Mouse (Mus musculus): ENCODE measurements around the gene Ptprm. TPM values are rescaled to one million over a fixed set of nuclear protein-coding genes. Genes with fewer than 3 reads are reported as not detected.

Gene Ptprm
- polyA plus RNA-seq, 2 experiments, result 0.66 to 0.79 TPM

DNA sequence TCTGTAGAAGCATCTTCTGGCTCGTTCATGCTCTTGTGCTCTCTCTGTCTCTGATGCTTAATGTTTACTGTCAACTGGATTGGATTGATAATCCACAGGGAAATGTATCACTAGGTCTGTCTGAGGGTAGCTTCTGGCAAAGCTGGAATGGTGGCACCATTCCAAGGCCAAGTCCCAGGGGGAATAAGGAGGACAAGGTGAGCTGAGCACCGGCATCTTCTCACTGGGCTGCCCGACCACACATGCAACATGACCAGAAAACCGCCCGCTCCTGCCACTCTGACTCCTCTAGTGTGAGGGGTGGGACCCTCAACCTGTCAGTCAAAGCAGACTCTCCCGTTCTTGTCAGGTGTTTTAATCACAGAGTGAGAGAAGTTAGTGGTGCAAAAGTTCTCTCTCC lies 445.3 kb downstream of the Ptprm start:
- Histone ChIP-seq H3K27ac (no peak overlapping the region), H3K4me2 (ENCODE audit: low read depth) (no peak overlapping the region), H3K9ac (replicated peaks) (no peak overlapping the region), H3K4me1 (replicated peaks; ENCODE audit: control insufficient read depth in 2 of 2, insufficient read depth in 2 of 2, low read length in 1 of 2) (no peaks in the 10 kb centered on the region), H3K36me3 (replicated peaks; ENCODE audit: control insufficient read depth, insufficient read depth, low read depth) (no peaks in the 10 kb centered on the region), H3K27me3 (ENCODE audit: control insufficient read depth, insufficient read depth, low read length) (no peaks in the 10 kb centered on the region), H3K9me3 (ENCODE audit: control insufficient read depth, low read length) (no peaks in the 10 kb centered on the region), H3K4me3 (ENCODE audit: insufficient read depth in 1 of 2, low read depth in 2 of 2, low read length in 2 of 2) (no peak overlapping the region)
- ATAC-seq (ENCODE audit: insufficient read depth) (no peak), DNase-seq (ENCODE audit: low read depth in 3 of 3, low spot score in 3 of 3) (no peak)
- 68% methylated on average over 6 of the region's 6 CpGs for WGBS (ENCODE audit: insufficient replicate concordance)
- TF ChIP-seq CTCF (IDR thresholded peaks at IDR 0.05; ENCODE audit: low read depth), result no peak
- no peak for TF ChIP-seq EP300 (IDR thresholded peaks at IDR 0.05; ENCODE audit: low read depth)

DNA sequence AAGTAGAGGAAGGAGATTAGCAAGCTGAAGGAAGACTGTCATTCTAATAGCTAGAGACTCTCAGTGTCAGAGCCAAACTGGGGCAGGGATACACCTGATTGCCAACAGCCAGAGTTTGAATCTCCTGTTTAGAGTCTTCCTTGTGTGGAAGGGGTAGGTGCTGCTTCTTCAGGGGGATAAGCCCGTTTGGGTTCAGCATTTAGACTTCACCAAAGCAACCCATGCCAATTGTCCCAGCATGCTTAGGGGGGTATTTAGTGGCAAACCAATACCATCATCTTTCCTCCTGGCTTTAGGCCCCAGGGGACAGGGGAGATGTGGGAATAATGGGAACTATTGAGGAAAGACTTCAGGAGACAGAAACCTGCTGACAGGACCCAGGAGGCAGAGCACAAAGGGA lies 460.1 kb downstream of the Ptprm start:
- DNase-seq (ENCODE audit: low read depth in 3 of 3, low spot score in 3 of 3) (no peak), ATAC-seq (ENCODE audit: insufficient read depth) (no peak)
- H3K27me3 ChIP-seq (ENCODE audit: control insufficient read depth, insufficient read depth, low read length), result no peaks in the 10 kb centered on the region
- no peak overlapping the region for H3K4me3 ChIP-seq (ENCODE audit: insufficient read depth in 1 of 2, low read depth in 2 of 2, low read length in 2 of 2)
- H3K27ac ChIP-seq, result no peak overlapping the region
- no peaks in the 10 kb centered on the region for H3K9me3 ChIP-seq (ENCODE audit: control insufficient read depth, low read length)
- no peak overlapping the region for H3K4me2 ChIP-seq (ENCODE audit: low read depth)
- no peak for TF ChIP-seq CTCF (IDR thresholded peaks at IDR 0.05; ENCODE audit: low read depth)
- TF ChIP-seq EP300 (IDR thresholded peaks at IDR 0.05; ENCODE audit: low read depth), result no peak
- no peaks in the 10 kb centered on the region for H3K36me3 ChIP-seq (replicated peaks; ENCODE audit: control insufficient read depth, insufficient read depth, low read depth)
- no peak overlapping the region for H3K9ac ChIP-seq (replicated peaks)
- no peaks in the 10 kb centered on the region for H3K4me1 ChIP-seq (replicated peaks; ENCODE audit: control insufficient read depth in 2 of 2, insufficient read depth in 2 of 2, low read length in 1 of 2)
- 44% methylated on average over 1 of the region's 1 CpGs for WGBS (ENCODE audit: insufficient replicate concordance)

DNA sequence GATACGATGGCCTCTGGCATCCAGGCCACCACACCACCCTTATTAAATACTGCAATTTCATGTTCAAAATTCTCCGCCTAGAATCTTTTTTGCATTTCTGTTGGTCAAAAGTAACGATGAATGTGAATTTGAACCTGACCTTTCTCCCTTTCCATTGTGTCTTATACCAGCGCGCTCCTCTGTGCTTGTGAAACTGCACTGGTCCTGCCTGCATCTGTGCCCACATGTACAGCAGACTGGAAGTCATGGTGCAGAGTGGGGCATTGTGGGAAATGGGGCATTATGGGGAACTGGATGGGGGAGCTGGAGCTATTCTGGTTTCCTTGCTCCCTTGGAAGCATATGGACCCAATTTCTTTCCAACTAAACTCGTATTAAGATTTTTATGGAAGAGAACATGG lies 462.3 kb downstream of the Ptprm start:
- Histone ChIP-seq H3K9me3 (ENCODE audit: control insufficient read depth, low read length) (no peaks in the 10 kb centered on the region), H3K27me3 (ENCODE audit: control insufficient read depth, insufficient read depth, low read length) (no peaks in the 10 kb centered on the region), H3K36me3 (replicated peaks; ENCODE audit: control insufficient read depth, insufficient read depth, low read depth) (no peaks in the 10 kb centered on the region), H3K4me3 (ENCODE audit: insufficient read depth in 1 of 2, low read depth in 2 of 2, low read length in 2 of 2) (no peak overlapping the region), H3K4me2 (ENCODE audit: low read depth) (no peak overlapping the region), H3K27ac (no peak overlapping the region), H3K4me1 (replicated peaks; ENCODE audit: control insufficient read depth in 2 of 2, insufficient read depth in 2 of 2, low read length in 1 of 2) (no peaks in the 10 kb centered on the region), H3K9ac (replicated peaks) (no peak overlapping the region)
- WGBS (ENCODE audit: insufficient replicate concordance), result 71% methylated on average over 6 of the region's 6 CpGs
- DNase-seq (ENCODE audit: low read depth in 3 of 3, low spot score in 3 of 3) (no peak), ATAC-seq (ENCODE audit: insufficient read depth) (no peak)
- TF ChIP-seq EP300 (IDR thresholded peaks at IDR 0.05; ENCODE audit: low read depth) (no peak), CTCF (IDR thresholded peaks at IDR 0.05; ENCODE audit: low read depth) (no peak)

DNA sequence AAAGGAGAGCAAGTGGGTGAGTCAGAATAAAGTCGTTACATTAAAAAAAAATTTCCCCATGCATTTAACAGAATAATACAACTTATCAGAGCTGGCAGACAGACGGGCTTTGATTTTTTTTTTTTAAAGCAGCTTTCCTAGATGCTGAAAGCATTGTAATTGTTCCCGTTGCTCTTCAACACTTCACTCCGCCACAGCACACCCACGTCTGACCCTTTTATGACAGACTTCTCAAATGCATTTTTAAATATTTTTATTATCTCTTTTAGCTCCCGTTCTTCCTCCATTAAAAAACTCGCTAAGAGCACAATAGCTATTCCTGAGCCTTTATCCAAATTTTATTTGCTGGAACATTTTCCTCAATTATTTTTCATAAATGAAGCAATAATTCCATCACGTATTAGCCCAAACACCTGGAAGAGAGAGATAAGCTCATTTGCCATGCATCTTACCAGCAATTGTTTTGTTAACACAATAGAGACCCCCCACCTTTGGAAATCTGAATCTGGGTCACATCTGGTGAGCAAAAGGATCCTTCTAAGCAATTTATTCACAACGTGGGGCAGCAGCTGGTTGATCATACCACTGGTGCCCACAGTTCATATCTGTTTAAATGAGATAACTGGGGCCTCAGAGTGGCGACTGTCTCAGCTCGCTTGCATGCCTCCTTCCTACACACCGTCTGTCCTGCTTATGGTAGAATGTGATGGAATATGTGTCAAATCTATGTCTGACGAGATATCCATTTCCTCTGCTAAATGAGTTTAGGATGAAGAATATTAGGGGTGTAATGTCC lies 463.0 kb downstream of the Ptprm start:
- Histone ChIP-seq H3K36me3 (replicated peaks; ENCODE audit: control insufficient read depth, insufficient read depth, low read depth) (no peaks in the 10 kb centered on the region), H3K27ac (no peak overlapping the region), H3K27me3 (ENCODE audit: control insufficient read depth, insufficient read depth, low read length) (no peaks in the 10 kb centered on the region), H3K4me1 (replicated peaks; ENCODE audit: control insufficient read depth in 2 of 2, insufficient read depth in 2 of 2, low read length in 1 of 2) (no peaks in the 10 kb centered on the region), H3K4me3 (ENCODE audit: insufficient read depth in 1 of 2, low read depth in 2 of 2, low read length in 2 of 2) (no peak overlapping the region), H3K9ac (replicated peaks) (no peak overlapping the region), H3K4me2 (ENCODE audit: low read depth) (no peak overlapping the region), H3K9me3 (ENCODE audit: control insufficient read depth, low read length) (no peaks in the 10 kb centered on the region)
- WGBS (ENCODE audit: insufficient replicate concordance), result 54% methylated on average over 13 of the region's 13 CpGs
- DNase-seq (ENCODE audit: low read depth in 3 of 3, low spot score in 3 of 3) (no peak), ATAC-seq (ENCODE audit: insufficient read depth) (no peak)
- no peak for TF ChIP-seq EP300 (IDR thresholded peaks at IDR 0.05; ENCODE audit: low read depth)
- no peak for TF ChIP-seq CTCF (IDR thresholded peaks at IDR 0.05; ENCODE audit: low read depth)

DNA sequence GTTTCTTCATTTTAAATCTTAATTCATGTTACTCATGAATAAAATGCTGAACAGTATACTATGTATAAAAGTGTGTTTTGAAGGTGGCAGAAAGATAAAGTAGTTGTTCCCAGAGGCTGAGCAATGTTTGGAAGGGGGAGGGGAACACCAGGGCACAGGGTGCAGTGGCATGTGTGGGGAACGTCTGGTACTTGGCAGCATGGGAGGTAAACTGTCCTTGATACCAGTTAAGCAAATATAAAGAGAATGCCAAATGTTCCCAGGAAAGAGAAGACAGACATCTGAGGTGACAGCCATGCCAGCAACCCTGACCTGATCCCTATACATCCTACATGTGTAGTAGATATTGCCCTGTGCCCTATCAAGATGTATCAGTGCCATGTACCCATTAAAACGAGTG lies 472.0 kb downstream of the Ptprm start:
- Histone ChIP-seq H3K4me2 (ENCODE audit: low read depth) (no peak overlapping the region), H3K9ac (replicated peaks) (no peak overlapping the region), H3K36me3 (replicated peaks; ENCODE audit: control insufficient read depth, insufficient read depth, low read depth) (no peaks in the 10 kb centered on the region), H3K27ac (no peak overlapping the region), H3K9me3 (ENCODE audit: control insufficient read depth, low read length) (no peaks in the 10 kb centered on the region), H3K27me3 (ENCODE audit: control insufficient read depth, insufficient read depth, low read length) (no peaks in the 10 kb centered on the region), H3K4me1 (replicated peaks; ENCODE audit: control insufficient read depth in 2 of 2, insufficient read depth in 2 of 2, low read length in 1 of 2) (no peaks in the 10 kb centered on the region), H3K4me3 (ENCODE audit: insufficient read depth in 1 of 2, low read depth in 2 of 2, low read length in 2 of 2) (no peak overlapping the region)
- ATAC-seq (ENCODE audit: insufficient read depth) (no peak), DNase-seq (ENCODE audit: low read depth in 3 of 3, low spot score in 3 of 3) (no peak)
- 43% methylated on average over 2 of the region's 2 CpGs for WGBS (ENCODE audit: insufficient replicate concordance)
- TF ChIP-seq EP300 (IDR thresholded peaks at IDR 0.05; ENCODE audit: low read depth) (no peak), CTCF (IDR thresholded peaks at IDR 0.05; ENCODE audit: low read depth) (no peak)

Data from liver, embryonic 14.5 days (tissue).